Mouse (Mus musculus) retina, postnatal 1 day (tissue): ENCODE results near the gene Rap2b.

Experiments
- DNase-seq: peaks from one replicate; pipeline ENCODE4 v3.0.0-alpha.2; 2012

Rap2b gene

DNA sequence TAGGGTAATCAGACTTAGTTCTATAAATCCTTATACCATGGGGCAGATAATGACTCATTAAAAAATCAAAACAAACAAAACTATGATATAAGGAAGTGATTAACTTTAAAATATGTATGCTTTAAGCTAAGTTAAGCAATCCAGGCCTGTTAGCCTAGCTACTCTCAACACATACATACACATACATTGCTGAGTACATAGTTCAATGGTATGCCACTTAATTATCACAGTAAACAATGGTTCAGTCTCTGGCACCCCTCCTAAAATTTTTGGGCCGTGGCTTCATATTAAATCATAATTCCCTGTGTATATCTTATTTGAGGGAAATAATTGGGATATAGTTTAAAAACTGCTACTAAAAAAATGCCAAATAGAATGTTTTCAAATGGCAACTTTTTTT lies at the start of gene Rap2b:
Rap2b (plus strand) TSS at position 301 of the 400 bp plus-strand sequence.
- no peak for DNase-seq

DNA sequence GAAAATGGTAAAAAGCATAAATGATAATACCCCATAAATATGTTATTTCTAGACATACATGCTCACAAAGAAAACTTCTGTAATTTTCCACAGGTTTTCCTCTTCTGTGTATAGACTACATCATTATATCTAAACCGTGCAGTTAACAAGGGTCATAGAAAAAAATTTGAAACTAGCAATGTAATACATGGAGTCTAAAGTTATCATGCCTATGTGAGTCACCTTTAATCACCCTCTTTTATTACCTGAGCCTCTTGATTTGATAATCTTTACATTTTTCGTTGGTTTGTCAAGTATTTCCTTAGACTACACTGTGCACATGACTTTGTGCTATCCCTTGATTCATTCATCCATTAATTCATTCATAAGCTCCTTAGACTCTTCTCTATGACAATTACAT lies 46.4 kb upstream of the Rap2b start:
- DNase-seq: no peak

DNA sequence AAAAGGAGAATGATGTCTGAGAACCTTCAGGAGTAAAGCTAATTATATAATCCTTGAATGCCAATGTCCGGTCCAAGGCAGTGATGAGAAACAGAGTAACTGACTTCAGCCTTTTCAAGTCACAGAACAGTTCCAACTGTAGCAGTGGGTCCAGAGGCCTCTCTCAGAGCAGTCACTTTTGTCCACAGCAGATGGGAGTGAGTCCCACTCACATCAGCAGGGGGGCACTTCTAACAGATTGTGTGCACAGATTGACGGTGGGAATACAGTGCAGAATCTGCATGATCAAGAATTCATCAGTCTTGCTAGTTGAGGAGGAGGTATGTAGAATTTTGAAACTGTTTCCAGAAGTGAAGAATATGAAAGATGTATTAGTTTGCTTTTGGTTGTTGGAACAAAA lies 41.4 kb upstream of the Rap2b start:
- no peak for DNase-seq

DNA sequence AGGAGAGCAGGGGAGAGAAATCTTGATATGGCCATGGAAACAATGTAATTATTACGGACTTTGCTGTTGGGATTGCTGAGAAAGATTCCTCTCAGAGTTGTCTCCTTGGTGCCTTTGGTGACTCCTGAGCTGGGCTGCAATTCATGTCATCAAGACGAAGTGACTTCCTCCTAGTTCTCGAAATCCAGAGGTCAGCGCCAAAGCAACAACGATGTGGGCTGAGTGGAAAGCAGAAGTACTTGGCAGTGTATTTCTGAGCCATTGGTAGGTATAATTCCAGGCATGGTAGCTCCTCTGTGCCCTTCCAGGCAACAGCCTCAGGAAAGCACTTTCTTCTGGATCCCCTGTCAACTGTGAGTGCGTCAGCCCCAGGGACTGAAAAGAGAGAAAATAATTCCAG lies 39.8 kb upstream of the Rap2b start:
- DNase-seq: no peak

DNA sequence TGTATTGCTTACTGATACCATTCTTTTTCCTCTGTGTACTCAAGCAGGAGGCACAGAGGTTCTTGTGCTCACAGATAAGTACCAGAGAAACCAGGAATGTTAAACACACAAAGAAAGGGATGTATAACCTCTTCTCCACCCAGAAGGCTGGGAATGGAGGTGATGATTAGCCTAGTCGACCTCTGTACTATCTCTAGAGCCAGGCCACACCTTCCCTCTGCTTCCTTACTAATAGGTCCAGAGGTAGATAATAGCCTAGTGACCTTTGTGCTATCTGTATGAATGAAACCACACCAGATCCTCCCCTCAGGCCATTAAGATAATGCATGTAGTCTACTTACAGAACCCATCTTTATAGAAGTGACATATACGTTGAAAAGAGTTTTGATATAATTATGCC lies 25.2 kb upstream of the Rap2b start:
- DNase-seq: no peak

DNA sequence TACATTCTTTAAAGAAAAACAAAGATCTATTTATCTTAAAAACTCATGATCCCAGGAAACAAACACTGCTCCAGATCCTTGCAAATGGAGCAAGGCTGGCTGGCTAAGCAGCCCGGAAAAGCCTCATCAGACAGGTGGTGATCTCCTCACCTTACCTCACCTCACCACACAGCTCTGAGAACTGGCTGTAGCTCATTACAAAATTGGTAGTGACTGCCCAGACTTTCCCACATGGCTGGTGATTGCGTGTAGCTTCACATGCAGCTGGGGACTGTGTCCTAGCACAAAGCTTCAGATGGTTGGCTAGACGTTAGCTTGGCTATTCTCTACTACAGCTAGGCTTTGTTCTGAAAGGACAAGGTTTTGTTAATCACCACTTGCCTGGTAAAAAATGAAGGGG lies 24.2 kb upstream of the Rap2b start:
- no peak for DNase-seq

DNA sequence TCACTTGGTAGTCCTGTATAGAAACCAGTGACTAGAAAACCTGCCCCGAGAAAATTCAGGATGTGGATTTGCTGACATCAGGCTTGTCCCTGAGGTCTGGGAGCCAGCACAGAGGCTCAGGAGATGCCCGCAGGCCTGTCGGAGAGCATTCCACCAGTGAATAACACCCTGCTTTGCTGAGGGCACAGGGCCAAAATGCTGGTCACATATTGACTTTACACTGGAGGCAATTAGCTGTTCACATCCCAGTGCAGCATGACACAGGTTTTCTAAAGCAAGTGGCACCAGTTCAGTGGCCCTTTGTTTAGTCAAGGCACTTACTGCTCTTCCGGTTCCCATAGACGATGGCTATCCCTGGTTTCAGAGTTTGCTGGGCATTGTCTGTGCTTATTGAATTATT lies 21.1 kb upstream of the Rap2b start:
- DNase-seq: peak; percentile 51

DNA sequence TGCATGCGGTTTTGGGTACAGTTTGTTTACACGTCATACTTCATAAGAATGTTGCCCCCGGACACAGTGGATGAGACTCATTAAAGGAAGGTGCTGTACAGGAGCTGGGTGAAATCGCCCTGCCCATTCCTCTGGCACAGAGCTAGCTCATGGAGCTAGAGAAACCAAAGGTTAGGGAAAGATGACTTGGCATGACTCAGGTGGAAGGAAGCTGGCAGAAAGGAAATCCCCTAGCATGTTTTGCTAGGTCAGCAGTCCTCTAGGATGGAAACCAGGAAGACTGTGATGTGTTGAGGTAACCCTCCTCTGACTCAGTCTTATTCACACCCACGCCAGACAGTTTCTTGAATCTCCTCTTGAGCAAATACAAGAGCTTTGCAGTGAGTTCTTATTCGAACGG lies 17.4 kb upstream of the Rap2b start:
- DNase-seq: no peak

DNA sequence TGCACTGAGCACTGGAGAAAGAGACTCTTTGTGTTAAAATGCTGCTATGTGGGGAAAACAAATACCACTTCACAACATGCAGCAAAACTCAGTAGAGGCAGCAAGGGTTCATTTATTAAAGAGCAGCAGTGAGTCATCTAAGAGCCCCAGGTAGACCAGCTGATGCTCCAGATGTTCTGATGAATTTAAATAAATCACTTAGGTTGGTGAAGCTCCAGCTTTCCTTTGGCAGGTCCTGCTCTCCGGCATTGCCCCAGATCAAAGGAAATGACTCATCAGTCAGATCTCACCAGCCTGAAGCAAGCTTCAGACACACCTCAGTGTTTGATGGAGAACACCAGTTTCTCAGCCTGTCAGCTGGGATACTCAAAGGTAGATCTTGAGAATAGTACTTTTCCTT lies 15.8 kb upstream of the Rap2b start:
- DNase-seq: no peak

DNA sequence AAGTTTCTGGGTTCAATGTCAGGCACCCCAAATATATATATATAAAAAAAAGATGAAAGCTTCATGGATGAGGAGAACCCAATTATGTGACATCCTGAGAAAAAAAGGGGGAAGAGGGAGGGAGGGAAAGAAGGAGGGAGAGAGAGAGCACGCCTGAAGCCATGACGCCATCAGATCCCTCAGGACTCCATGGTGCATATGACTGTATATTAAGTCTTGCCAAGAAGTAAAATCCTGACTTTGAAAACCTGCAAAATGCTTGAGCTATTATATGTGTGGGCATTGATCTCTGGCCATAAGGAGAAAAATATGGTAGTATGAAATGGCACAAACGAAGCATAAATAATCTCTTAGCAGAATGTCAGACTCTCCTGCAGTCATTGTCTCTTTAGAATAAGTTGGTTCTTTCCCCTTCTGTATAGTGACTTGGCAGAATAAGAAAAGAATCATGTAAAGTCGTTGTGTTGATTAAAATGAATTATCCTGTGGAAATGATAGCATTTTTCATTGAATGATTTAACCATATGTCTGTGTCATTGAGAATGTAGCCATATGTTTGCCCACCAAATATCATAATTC lies 13.3 kb upstream of the Rap2b start:
- DNase-seq: no peak

DNA sequence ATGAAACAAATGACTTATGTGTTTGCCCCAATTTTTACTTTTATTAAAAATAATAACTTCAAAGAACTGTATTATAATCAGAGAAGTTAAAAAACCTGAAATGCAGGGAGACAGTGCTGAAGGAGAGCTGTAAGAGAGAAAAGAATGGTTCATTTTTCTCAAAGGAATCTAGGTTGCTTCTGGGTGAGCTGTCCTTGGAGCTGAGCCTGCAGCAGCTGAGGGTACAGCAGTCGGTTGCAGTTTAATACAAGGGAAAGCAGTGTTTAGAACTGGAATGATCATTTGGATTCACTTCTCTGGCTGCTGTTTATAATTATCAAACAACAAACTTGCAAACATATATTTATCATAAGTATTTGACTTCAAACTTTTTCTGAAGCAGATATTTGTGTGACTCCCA lies 12.0 kb upstream of the Rap2b start:
- DNase-seq: no peak

DNA sequence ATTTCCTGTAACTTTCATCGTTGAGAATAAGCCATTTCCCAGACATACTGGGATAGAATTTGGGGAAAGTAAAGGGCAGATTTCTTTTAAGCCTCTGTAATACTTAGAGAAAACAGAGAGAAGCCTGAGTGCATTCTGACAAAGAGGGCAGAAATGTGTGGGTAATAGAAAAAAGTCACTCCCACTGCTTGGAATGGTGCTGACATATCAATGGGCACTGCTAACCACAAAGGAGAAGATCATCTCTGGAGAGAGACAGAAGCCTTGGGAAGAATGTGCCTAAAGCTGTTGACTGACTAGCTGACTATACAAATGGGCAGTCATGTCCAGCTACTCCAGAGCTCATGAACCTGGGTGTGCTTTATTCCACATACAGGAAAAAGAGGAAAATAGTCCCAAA lies 6.0 kb upstream of the Rap2b start:
- DNase-seq: no peak

DNA sequence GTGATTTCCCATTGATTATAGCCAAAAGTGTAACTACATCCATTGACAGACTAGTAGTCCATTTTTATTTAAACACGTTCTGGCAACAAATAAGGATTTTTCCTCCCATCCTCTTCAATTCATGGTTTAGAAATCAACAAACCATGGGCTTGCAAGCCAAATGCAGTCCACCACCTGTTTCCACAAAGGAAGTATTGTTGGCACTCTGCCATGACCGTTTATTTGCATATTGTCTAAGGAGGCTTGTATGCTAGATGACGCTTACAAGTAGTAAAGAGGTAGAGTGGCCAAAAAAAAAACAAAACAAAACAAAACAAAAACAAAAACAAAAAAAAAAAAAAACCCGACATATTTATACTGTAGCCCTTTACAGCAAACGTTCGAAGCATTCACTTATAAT lies 3.3 kb upstream of the Rap2b start:
- DNase-seq: peak; percentile 50

DNA sequence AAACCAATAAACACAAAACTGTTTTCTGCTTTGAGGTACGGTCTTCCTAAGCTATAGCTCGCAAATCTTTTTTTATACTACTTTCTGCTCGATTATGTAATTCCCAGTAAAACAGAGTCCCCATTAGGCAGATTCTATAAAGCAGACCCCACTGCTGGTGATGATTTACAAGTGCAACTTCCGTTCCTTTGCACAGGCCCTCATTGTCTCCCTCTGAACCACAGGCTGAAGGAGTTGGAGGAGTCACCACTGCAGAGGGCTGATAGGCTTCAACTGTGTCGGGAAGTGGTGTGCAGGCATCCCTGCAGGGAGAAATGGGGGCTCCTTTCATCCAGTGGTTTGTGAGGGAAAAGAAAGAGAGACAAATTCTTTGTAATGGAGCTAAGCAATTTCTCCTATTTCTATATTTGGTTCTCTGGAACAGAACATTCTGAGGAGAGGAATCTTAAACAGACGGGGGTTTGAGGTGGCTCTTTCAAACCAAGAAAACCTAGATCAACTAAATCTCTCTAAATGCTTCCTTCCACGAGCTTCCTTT lies 2.6 kb upstream of the Rap2b start:
- DNase-seq: peak; percentile 19

DNA sequence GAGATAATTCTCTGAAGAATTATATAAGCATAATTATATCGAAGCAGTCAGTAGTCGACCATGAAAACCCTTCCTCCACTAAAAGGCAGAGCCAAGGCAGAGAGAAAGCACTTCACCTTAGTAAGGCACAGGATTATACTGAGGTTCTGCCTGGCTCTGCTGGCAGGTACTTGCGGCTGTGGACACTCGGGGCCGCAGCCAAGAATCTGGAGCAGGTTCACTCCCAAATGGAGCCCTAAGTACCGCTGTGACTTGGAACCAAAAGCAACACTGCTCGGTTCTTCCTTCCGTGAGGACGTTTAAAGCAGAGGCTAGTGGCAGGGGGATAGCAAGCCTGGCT lies 1.4 kb downstream of the Rap2b start:
- DNase-seq: no peak

DNA sequence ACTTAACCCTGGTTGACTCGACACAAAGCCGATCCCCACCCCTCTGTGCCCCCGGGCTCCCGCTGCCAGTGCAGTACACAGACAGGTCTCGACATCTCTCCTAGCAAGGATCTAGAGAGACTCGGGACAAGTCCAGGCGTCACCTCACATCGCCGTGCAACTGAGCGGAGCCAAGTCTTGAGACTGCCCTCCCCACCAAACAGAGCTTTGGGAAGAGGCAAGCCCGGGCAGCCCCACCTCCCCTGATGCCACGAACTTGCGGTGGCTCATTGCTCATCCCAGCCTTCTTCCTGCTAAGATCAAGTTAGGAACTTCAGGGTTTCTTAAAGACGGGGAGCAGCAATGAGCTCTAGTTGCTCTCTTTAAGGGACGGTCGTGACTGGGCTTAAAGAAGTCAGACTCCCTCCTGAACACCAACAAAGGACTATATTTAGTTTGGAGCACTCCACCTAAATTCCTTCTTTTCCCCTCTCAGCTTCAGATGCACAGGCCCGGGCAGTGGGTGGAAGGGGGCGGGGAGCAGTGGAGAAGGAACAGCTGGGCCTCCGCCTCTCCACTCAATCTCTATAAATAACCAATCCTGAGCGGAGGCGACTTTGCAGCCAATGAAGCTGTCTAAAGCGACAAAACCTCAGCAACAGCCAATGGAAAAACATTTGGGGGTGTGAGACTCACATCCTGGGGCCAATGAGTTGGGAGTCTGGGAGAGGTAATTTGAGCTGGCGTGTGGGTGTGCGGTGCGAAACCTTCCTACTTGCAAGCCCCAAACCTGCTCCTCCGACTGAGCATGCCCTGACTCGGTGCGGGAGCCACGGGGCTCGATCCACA lies 1.9 kb downstream of the Rap2b start:
- peak; percentile 99 for DNase-seq

DNA sequence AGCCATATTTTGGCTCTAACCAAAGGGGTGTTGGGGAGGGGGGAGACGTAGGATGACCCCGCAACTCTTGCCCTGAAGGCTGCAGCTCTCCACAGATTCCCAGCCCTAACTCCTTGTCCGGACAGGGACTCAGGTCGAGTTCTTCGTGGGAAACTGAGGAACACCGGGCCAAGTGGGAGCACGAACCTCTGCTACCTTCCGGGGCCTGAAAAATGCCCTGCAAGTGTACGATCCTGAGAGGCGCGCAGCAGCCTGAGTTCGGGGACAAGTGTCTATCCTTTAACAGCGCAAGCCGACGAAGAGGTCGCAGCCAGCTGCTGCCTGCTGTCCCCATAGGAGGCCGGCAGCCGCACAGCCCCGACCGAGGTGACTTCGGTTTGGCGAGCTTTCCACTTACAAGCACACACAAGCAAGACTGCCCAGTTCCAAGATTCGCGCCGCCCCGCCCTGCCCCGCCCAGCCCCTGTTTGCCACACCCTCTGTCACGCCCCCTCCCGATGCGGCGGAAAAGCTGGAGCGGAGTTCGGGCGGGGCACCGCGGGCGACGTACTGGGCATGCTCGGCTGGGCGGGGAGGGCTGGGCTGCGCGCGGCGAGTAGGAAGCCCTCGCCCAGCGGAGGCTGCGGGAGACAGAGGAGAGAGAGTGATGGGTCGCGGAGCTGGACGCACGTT lies 2.7 kb downstream of the Rap2b start:
- peak; percentile 97 for DNase-seq

DNA sequence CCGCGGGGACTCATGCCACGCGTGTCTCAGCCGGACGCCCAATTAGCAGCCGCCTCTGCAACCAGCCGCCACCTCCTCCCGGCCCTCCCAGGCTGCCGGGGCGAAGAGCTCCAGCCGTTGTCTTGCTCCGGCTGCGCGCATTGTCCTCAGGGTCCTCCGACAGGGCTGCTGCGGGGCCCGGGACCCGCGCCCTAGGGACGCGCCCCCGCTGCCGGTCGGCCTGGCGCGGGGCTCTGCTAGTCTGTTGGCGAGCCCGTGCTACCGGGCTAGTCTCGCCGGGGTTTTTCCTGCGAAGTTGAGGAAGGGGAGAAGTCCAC lies 3.2 kb downstream of the Rap2b start:
- DNase-seq: no peak

DNA sequence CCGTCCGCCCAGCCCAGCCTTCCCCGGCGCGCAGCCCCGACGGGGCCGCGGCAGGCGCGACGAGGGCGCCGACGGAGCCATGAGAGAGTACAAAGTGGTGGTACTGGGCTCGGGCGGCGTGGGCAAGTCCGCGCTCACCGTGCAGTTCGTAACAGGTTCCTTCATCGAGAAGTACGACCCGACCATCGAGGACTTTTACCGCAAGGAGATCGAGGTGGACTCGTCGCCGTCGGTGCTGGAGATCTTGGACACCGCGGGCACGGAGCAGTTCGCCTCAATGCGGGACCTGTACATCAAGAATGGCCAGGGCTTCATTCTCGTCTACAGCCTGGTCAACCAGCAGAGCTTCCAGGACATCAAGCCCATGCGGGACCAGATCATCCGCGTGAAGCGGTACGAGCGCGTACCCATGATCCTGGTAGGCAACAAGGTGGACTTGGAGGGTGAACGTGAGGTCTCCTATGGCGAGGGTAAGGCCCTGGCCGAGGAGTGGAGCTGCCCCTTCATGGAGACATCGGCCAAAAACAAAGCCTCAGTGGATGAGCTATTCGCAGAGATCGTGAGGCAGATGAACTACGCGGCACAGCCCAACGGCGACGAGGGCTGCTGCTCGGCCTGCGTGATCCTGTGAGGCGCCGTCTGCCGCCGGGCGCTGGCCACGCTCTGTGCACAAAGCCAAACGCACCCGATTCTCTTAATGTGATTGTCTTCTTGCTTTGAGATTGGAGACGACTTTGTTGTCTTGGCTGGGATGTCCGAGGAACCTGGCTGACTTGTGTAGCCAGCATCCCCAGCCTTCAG lies 3.7 kb downstream of the Rap2b start:
- peak; percentile 59 for DNase-seq

DNA sequence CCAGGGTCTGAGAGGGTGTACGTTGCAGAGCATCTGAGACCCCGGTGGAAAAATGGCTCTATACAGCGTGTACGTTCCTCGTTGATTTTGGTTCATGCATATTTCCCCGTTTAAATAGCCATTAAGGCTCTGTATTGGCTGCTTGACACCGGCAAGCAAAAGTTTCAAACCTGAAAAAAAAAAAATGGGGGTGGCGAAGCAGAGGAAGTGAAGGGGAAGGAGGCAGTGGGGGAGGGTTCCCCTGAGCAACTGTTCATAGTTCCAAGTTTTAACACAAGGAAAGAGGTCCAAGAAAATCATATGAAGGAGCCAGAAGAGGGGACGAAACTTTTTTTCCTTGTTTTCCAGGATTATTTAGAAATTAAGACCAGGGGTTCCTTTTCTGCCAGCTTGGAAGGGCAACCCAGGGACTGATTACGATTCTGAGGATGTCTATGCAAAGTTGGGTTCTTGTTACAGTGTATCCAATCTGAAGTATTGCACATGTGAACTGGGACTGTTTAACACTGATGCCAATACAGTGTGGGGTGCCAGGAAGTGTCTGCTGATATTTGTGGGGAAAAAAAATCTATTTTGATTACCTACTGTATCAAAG lies 4.4 kb downstream of the Rap2b start, which contains the start of gene B430305J03Rik:
B430305J03Rik (minus strand) TSS at position 173 of the 595 bp plus-strand sequence.
- DNase-seq: no peak

DNA sequence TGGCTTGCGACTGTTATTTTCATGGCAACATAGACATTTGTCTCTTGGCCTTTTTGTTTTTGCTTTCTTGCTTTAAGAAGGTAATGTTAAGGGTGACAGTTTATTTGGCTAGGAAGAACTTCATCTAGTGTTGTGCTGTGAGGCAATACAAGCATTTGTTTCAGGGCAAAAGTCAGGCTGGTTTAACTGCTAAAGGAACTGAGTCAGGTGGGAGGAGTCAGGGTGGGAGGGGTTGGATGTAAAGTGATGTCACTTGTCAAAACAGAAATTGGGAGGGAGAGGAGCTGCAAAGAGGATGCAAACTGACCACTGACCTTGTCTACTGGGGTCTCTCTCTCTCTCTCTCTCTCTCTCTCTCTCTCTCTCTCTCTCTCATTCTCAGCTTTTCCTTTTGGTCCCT lies 7.0 kb downstream of the Rap2b start:
- DNase-seq: no peak

DNA sequence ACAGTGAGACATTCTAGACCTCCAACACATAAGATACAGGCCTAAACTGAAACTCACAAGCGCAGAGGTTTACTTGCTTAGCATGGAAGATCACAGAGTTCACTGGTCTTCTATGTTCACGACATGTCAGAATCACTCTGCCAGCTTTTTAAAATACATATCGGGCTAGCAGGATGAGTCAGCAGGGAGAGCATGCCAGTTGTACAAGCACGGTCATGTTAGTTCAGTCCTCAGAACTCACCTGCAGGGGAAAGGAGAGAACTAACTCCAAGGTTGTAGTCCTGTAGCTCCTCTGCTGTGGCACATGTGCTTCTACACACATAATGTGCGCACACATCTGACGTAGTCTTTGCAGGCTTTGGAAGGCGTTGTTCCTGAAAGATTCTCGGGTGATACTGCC lies 14.6 kb downstream of the Rap2b start:
- DNase-seq: no peak

DNA sequence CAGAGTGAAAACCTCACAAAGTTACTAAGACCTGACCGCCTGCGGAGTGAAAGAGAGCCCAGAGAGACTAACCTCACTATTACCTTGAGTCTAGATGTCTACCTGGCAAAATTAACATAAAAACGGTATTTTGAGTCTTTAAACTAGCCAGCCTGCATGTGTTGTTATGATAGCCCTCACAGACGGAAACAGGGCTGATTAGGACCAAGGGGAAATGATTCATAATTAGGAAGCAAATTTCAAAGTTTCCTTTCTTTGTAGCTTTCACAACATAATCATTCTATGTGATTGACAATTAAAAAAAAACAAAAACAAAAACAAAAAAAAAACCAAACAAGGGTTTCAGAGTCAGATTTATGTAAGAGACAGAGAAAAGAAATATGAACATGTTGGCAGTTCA lies 24.9 kb downstream of the Rap2b start:
- DNase-seq: no peak
